Mouse (Mus musculus) thymus, postnatal 10 days (tissue): ENCODE results near the gene Foxo1.

Source experiments
- DNase-seq, 2 experiments: peaks; one replicate each; pipeline ENCODE4 v3.0.0; 2021; ENCODE audit warnings: low spot score in 2 of 2

The Foxo1 gene

DNA sequence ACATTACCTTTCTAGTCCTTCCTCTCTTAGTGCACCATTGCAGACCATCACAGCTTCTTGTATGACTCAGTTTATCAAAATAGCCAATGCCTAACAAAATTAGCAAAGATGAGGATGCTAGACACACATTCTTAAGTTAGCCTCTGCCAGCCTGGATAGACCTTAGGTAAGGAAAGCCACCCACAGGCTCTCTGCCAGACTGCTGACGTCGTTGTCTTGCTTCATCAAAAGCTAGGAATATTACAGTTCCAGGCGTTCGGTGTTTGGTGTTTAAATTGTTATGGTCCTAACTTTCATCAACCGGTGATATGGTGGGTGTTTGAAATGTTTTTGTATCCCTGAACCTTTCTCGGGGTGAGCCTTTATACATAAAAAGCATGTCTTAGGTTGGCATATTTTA lies 96.4 kb downstream of the Foxo1 start:
- no peak for DNase-seq

DNA sequence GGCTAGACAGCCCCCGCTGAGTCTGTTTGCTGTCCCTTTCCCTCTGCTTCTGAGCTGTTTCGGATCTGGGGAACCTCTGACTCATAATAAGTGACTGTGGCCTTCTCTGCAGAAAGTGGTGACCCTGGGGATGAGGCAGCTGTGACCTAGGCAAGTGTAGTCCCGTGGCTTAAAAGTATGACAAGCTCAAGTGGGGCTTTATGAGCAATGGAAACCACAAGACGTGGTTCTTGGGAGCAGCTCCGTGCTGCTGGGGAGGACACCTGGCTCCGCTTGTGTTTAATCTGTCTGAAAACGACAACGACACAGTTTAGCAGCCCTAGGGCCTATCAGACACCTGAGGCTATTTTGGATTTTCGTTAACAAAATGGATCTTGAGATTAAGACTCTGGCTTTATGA lies 101.1 kb downstream of the Foxo1 start:
- peak; percentile 54 to 58 for DNase-seq

DNA sequence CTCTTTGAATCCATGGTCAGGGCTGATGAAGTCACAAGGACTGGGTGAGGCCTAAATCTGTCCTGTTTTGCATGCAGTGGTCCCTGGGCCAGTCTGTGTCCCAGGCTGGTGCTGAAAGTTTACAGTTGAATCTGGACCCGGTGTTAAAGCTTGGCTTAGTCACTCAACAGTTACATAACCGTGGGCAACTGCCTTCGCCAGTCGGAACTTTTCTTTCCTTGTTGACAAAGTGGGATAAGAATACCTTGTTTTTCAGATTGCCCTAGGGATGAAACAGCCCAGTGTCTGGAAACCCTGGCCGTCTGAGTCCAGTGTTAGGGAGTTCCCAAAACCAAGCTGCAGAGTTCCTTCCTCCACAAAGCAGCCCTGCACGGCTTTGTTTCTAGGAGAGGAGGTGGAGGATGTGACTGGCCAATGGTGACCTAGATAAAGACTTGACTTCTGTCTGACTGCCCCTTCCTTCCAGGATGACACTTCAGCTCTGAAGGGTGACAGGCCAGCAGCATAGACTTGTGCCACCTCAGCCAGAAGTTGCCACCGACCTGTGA lies 101.8 kb downstream of the Foxo1 start:
- DNase-seq, result no peak

DNA sequence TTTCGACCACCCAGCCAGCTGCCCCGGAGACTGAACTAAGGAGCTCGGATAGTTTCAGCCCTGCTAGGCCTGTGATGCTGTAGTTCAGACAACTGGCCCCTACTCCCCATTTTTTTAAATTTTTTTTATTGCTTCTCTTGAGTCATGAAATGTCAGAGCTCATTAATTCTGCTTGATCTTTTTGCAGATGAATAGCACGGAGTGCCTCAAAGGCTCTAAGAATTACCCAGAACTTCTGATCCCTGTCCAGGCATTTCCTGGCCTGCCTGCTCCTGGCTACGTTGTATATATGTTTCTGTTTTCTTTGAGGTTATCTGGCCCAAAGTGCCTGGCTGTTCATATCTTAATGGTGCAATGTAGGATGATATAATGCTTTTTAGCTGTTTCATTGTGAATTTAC lies 108.8 kb downstream of the Foxo1 start:
- DNase-seq, result no peak

DNA sequence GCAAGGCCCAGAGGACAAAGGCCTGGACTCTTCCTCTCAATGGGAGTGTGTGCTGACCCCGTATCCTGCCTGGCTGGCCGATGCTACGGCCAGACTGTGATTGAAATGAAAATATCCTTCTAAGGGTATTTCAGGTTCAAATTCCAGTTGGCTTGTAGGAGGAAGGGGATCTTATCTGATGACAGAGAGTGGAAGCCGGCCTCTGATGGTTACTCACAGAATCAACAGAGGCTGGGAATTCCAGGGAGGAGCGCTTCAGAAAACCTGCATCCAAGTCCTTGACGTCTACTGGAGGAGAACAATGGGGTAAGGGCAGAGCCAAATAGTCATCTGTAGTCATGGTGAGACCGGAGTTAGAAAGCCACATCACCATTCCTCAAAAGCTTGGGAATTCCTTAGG lies 115.2 kb downstream of the Foxo1 start:
- no peak for DNase-seq

DNA sequence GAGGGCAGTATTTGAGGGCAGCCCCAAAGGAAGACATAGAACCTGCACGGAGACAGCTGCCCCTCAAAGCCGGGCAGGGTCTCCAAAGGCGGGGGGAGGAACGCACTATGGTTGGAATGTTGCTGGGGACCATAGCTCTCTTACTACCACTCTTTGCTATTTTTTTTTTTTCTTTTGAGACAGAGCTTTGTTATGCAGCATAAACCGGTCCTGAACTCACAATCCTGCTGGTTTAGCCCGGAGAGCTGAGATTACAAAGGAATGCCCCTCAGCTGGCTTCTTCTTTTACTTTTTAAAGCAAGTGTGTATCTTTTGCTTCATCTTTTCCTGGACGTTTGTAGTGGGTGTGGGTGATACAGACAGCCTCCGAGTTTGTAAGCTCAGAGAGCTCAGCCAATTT lies 118.2 kb downstream of the Foxo1 start:
- no peak for DNase-seq

DNA sequence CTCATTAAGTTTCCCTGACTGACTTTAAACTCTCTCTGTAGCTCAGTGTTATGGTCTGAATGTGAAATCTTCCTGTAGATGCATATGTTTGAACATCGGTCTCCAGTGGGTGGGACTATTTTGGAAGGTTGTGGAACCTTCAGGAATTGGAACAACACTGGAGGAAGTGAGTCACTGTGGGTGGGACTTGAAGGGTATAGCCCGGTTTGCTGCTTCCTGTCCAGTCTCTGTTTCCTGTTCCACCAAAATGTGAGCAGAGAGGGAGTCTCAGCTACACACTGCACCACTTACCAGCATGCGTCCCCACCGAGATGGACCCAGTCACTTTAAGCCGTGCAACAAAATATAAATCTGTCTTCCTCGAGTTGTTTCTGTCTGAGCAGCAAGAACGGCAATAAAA lies 122.2 kb downstream of the Foxo1 start:
- DNase-seq, result no peak

DNA sequence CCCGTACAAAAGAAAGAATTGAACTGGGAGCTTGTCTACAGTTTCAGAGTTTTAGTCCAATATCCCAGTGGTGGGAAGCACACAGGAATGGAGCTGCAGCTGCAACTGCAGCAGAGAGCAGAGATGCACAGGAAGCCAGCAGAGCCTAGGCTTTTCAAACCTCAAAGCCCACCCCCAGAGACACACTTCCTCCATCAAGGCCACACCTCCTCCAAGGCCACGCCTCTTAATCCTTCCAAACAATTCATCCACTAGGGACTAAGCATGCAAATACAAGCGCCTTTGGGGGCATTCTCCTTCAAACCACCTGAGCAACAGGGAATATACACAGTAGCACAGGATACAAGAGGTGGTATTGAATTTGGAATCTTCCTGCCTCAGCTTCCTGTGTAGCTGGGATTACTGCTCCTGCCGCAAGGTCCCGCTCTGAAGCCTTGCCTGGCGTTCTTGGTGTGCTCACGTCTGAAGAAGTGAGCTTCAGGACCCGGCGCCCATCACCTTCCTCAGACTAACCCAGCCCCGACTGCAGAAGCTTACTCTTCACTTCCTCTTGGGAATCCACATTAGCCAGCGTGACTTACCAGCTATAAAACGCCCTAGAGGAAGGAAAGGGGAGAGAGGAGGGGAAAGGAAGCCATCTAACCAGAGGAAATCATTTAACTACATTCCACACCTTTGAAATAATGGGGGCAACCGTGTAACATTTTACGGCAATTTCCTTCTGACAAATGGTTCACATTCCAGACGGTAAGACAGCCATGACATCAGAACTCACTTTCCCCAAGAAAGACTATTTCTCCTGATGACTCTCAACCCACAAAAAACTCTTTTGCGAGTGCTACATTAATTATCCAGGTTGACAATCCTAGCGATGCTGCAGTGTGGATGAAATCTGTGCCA lies 122.9 kb downstream of the Foxo1 start:
- no peak for DNase-seq

DNA sequence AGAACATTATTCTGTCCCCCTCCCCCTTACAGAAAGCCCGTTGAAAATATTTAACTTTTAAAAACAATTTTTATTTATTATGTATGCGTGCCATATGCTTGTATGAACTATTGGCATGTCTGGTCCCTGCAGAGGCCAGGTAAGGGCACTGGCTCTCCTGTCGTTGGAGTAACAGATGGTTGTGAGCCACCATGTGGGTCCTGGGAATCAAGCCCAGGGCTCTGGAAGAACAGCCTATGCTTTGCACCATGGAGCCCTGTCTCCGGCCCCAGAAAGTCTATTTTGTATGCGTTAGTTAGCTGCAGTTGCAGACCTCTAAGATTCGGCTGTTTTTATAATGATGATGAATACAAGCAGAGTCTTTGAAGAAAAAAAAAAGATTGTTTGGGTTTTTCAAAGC lies 123.8 kb downstream of the Foxo1 start:
- no peak for DNase-seq

DNA sequence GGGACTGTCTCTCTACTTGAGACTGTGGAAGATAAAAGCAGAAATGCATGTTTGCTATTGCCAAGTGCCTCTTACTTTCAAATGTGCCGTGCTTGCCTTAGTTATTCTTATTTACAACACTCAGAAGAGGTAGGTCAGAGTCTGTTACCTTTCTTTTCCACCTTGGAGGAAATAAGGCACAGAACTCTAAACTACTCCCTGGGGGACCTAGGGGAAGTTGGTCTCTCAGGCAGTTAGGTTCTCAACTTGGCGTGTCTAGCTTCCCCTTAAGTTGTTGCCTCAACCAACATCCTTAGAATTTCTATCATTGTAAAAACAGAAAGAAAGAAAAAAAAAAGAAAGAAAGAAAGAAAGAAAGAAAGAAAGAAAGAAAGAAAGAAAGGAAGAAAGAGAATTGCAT lies 124.4 kb downstream of the Foxo1 start:
- no peak for DNase-seq

DNA sequence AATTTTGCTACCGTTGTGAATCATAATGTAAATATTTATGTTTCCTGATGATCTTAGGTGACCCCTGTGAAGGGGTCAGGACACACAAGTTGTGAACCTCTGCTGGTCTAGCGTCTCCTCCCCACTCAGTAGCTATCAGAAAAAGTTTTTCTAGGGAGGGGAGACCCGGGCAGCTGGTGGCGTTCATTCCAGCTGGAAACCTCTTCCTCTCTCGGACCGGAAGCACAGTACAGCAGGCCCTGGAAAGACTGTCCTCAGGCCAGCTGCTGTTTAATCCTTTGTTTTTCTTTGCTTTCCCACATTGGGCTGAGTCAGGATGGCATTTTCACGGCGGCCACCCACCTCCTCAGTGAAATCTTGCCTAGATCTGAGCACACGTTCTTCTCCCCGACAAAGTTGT lies 125.0 kb downstream of the Foxo1 start:
- DNase-seq, result no peak

DNA sequence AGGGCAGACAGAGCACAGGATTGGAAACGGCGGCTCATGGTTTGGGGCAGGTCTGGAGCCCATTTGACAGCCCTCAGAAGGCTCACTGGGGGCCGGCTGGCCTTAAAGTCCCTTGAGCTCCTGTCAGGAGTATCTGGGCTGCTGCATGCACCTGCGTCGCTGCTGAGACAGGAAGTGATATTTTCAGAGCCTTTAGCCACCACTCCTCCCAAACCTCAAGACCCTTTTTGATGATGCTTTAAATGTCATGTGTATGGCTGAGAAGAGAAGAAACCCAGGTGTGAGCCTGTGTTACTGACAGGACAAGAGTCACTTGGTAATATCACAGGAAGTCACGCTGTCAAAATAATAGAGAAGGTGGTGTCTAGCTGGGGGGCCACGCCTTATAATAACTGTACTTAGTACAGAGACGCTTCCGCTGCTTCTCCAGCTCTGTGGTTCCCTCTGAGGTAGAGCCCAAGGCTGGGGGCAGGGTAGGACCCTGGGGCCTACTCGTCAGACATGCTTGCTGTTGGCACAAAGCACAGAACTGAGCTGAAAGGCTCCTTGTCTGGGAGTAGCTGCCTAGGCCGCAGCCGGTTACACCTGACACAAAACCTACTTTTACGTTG lies 128.1 kb downstream of the Foxo1 start:
- DNase-seq, result peak; percentile 64 to 78

DNA sequence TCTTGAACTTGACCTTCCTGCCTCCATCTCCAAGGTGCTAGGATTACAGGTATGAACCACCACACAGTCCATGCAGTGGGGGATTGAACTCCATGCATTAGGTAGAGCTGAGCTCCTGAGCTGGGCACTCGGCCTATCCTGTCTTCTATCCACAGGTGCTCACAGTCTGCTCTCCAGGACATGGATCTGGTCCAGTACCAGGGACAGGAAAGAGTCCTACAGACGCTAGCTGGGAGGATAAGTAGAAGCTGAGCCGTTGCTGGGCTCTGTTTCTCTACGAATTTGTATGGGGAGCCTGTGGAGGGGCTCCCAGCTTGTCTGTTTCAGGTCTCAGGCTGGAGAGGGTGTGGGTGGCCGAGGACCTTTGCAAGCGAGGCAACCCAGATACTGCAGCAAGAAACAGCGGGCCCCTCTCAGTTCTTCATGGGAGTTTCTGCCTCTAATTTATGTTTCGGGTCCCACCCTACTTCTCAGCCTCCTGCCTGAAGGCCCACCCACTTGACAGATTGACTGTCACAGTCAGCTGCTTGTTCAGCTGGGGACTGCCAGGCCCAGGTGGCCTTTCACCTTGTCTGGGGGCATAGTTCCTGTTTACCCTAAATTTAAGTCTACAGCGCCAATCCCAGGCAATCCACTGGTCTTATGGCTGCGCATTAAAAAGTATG lies 128.9 kb downstream of the Foxo1 start:
- peak; percentile 67 to 81 for DNase-seq

DNA sequence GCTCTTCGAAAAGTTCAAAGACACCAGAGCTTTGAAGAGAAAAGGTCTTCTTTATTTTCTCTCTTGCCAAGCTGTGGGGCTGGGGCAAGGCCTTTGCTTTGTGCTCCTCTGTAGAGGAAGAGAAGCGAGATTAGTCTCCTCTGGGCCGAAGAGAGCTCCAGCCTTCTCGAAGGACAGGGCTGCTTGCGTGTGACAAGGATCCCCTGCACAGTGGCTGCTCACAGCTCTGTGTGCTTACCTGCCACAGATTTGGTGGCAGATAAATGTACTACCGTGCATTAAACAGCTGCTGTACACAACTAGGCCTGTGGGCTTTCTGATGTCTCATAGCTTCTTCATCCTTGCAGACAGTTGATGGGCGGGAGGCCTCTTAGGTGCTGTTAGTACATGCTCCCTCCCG lies 129.8 kb downstream of the Foxo1 start:
- peak; percentile 41 to 50 for DNase-seq

DNA sequence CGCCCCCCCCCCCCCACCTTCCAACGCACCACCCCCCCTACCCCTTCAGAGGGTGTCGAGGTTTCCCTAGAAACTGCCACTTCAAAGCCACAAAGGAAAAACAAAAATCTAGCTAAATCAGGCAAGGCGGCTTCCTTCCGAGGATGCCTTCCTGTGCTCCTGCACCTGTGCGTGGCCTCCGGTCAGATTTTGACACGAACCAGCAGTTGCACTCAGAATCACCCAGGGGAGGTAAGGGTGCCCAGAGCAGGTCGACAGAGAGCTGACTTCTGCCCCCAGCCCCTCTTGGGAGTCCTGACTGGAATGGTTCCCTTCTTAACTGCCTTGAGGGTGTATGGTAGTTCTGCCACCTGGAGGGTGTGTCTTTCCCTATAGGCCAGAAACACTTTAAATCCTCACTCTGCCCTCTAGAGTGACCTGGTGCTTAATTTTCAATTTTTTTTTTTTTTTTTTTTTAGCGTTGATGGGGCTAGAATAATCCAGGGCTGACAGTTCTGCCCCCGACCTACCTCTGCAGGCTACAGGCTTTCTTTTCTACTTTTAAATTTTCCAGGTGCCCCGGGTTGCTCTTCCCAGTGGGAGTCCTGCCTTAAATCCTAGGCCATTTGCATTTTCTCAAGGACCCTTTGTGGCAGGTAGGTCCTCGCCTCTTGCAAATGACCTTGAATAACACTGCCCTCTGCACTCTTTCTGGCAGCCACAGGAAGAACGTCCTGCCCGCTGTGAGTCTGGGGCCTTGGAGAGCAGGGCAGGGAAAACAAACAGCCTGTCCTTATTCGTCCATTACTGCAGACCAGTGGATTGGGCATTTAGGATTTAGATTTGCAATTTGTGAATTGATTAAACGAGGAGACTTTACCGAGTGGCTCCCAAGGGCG lies 132.4 kb downstream of the Foxo1 start:
- peak in 1 of 2 experiments; percentile 40 for DNase-seq

DNA sequence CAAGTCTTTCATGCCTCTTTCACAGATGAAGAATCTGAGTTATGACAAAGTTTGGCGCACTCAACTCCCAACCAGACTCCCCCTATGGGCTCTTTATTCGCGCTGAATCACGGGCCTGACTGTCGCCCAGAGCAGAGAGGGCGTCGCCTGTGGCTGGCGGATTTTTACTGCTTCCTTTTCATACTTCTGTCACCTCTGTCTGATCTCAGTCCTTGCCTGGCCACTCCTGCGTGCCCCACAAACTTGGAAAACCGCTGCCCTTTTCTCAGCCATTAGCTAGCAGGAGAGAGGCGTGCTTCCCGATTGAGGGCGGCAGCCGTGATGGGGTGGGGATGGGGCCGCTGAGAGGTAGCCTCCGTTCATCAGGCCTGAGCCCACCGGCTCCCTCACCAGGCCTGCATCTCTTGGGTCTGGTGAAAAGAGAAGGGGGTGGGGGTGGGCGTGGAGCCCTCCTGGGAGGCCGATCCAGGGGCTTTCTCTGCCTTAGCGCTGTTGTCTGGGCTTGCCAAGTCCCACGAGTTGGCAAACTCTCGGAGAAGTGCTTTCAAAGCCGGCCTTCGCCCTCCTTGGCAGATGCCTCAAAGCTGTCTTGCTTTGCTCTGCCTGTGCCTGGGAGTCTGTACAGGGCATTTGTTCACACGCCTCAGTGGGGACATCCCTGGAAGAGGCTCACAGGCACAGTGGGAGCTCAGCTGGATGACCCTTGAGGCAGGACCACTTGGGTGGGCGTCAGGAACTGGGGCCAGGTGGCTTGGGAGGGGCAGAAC lies 133.2 kb downstream of the Foxo1 start:
- DNase-seq, result peak; percentile 25 to 51
